Mouse (Mus musculus) Muller cell, postnatal 12 days (primary cell): ENCODE results near the gene Acot12.

ENCODE experiments used
- DNase-seq: peaks from one replicate; pipeline ENCODE4 v3.0.0-alpha.2; 2015; ENCODE audit errors: inconsistent ontology term

Acot12 gene

DNA sequence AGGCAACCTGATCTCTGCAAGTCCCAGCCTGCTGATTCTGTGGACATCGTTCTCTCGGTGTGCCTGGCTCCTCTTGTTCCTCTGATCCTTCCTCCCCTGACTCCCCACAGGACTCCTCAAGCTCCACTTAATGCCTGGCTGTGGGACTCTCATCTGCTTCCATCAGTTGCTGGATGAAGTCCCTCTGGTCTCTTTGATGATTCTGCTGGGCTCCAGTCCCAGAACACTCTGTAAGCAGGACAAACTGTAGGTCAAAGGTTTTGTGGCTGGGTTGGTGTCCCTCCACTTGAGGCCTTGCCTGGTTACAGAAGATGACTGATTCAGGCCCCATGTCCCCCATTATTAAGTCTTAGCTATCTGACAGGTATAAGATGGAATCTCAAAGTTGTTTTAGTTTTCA lies 84.8 kb downstream of the Acot12 start:
- DNase-seq = no peak

GRCm38 (mm10) chr13:91827876-91828275 lies 86.6 kb downstream of the Acot12 start:
- DNase-seq = no peak
